Mouse (Mus musculus) heart, embryonic 11.5 days (tissue): ENCODE data around the gene Ccdc33. TPM values are rescaled to one million over a fixed set of nuclear protein-coding genes. Genes with fewer than 3 reads are reported as not detected.

Experiments
- ATAC-seq: fragments of 200-750 bp; cut with Nextera tagmentation; replicated peaks from 2 replicates; pipeline ENCODE4 v1.8.0; 2017; ENCODE audit warnings: moderate library complexity; ENCODE audit not compliant: insufficient number of reproducible peaks, low FRiP score, low TSS enrichment
- H3K27ac ChIP-seq: fragments of 300-500 bp; sonication (generic); 2 replicates; pipeline ENCODE4 v1.5.1; 2014; ENCODE audit warnings: mild to moderate bottlenecking, low read depth, low read length
- H3K27me3 ChIP-seq: fragments of 300-500 bp; sonication (generic); 2 replicates; pipeline ENCODE4 v1.6.1; 2014; ENCODE audit warnings: mild to moderate bottlenecking, low read length, mixed read lengths; ENCODE audit not compliant: control insufficient read depth, insufficient read depth
- H3K36me3 ChIP-seq: fragments of 300-500 bp; sonication (generic); 2 replicates; pipeline ENCODE4 v1.6.1; 2014; ENCODE audit warnings: mild to moderate bottlenecking, low read length, moderate library complexity, mixed read lengths; ENCODE audit not compliant: control insufficient read depth, insufficient read depth
- H3K4me1 ChIP-seq: fragments of 300-500 bp; sonication (generic); 2 replicates; pipeline ENCODE4 v1.6.1; 2014; ENCODE audit warnings: low read length; ENCODE audit not compliant: control insufficient read depth, insufficient read depth
- H3K4me2 ChIP-seq: fragments of 300-500 bp; sonication (generic); 2 replicates; pipeline ENCODE4 v1.6.1; 2014; ENCODE audit warnings: mild to moderate bottlenecking, moderate library complexity
- H3K4me3 ChIP-seq: fragments of 300-500 bp; sonication (generic); 2 replicates; pipeline ENCODE4 v1.5.1; 2014; ENCODE audit warnings: low read depth, low read length
- H3K9ac ChIP-seq: fragments of 300-500 bp; sonication (generic); 2 replicates; pipeline ENCODE4 v1.6.1; 2014; ENCODE audit warnings: mild to moderate bottlenecking, low read depth, low read length, moderate library complexity
- H3K9me3 ChIP-seq: fragments of 300-500 bp; sonication (generic); replicated peaks from 2 replicates; pipeline ENCODE4 v1.6.1; 2016; ENCODE audit warnings: low read length; ENCODE audit not compliant: control insufficient read depth
- WGBS: fragments of 180-500 bp; shearing (Covaris S2); extraction: QIAGEN DNeasy Blood & Tissue Kit; methylation state at CpG from one replicate; pipeline ENCODE4 v1.1.7; 2014; ENCODE audit not compliant: insufficient replicate concordance; 5-methylcytosine and 5-hydroxymethylcytosine counted together
- polyA plus RNA-seq: library from polyadenylated mRNA; unstranded; fragments of >200 nt; fragmentation: Nextera tagmentation; extraction: Ambion mirVana; gene quantifications from 2 replicates; pipeline ENCODE4 v1.2.1, GENCODE M21; 2014

The Ccdc33 gene
- polyA plus RNA-seq, 1 experiment from 2014 or later: not detected

GRCm38 (mm10) chr9:58125811-58126210, 7.2 kb upstream of the Ccdc33 start:
- Histone ChIP-seq H3K4me1 (peaks cover 25% of the 10 kb centered on the region), H3K27ac (no peak overlapping the region), H3K4me2 (no peak overlapping the region), H3K36me3 (no peaks in the 10 kb centered on the region), H3K4me3 (no peak overlapping the region), H3K27me3 (peaks cover 20% of the 10 kb centered on the region), H3K9ac (no peak overlapping the region), H3K9me3 (no peaks in the 10 kb centered on the region)
- 36% methylated on average over 4 of the region's 4 CpGs for WGBS
- no peak for ATAC-seq

DNA sequence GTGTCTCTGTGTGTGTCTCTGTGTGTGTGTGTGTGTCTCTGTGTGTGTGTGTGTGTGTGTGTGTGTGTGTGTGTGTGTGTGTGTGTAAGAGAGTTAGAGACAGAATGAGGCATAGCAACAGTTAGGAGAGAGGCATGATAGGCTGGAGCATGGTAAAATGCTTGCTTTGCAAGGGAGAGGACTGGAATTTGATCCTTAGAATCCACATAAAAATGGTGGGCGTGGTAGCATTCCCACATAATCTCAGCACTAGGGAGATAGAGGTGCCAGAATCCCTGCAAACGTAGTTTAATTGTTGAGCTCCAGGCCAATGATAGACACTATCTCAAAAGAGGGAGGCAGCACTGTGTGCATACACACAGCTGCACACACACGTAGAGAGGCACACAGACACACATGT, 6.5 kb upstream of the Ccdc33 start:
- H3K4me3 ChIP-seq: no peak overlapping the region
- H3K9ac ChIP-seq: no peak overlapping the region
- ATAC-seq: no peak
- 54% methylated on average over 3 of the region's 3 CpGs for WGBS
- no peak overlapping the region for H3K4me2 ChIP-seq
- H3K4me1 ChIP-seq: peaks cover 24% of the 10 kb centered on the region
- H3K9me3 ChIP-seq: no peaks in the 10 kb centered on the region
- no peak overlapping the region for H3K27ac ChIP-seq
- H3K27me3 ChIP-seq: peaks cover 17% of the 10 kb centered on the region
- no peaks in the 10 kb centered on the region for H3K36me3 ChIP-seq

DNA sequence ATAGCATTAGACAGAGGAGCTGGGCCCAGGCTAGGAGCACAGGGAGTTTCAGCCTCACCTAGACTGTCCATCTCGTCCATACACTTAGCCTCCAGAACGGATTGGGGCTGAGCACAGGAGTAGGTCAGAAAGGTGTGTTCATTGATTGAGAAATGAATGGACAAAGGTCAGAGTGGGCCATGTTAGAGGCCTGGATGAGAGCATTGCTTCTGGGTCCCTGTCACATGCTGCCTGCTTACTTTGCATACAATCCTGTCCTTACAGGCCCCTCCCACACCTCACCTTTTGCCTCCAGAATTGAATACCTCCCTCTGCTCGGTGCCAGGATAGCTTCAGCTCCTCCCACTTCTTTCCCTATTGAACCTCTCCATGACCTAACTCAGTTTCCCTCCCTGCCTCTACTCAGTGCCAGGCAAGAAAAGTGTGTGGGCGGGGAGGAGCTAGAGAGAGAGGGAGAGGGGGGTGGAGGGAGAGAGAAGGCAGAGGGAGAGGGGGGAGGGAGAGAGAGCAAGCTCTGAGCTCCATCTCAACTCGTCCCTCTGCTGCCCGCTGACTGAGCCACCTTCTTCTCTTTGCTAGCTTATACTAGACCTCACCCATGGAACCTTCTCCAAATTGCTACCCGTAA, 2.5 kb downstream of the Ccdc33 start:
- Histone ChIP-seq H3K27ac (no peak overlapping the region), H3K9ac (no peak overlapping the region), H3K9me3 (no peaks in the 10 kb centered on the region), H3K4me2 (no peak overlapping the region; the same call in 1 of the 2 replicates), H3K27me3 (peaks cover 33% of the 10 kb centered on the region), H3K4me3 (no peak overlapping the region), H3K4me1 (peaks cover 45% of the 10 kb centered on the region), H3K36me3 (no peaks in the 10 kb centered on the region)
- ATAC-seq: no peak
- 36% methylated on average over 7 of the region's 7 CpGs for WGBS

GRCm38 (mm10) chr9:58115297-58115925, 3.2 kb downstream of the Ccdc33 start:
- WGBS: 19% methylated on average over 7 of the region's 7 CpGs
- Histone ChIP-seq H3K4me1 (peaks cover 41% of the 10 kb centered on the region), H3K36me3 (no peaks in the 10 kb centered on the region), H3K27me3 (peaks cover 35% of the 10 kb centered on the region), H3K4me3 (no peak overlapping the region), H3K4me2 (no peak overlapping the region; the same call in 1 of the 2 replicates), H3K9me3 (no peaks in the 10 kb centered on the region), H3K9ac (no peak overlapping the region), H3K27ac (no peak overlapping the region)
- ATAC-seq: no peak

DNA sequence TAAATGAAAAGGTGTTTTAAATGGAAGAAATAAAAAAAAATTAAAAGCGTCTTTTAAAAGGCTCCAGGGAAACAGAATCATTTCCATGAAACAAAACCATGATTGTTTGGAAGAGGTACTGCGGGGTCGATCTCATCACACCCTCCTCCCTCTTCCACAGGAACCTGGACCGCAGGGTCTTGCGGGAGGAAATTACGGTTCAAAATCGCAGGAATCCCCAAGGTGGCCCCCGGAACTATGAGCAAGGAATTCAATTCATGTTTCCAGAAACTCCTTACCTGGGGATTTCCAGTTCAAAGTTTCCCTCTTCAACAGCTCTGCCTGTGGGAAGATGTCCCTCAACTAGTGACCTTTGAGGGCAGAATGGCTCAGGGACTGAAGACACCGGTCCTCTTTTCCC, 4.6 kb downstream of the Ccdc33 start:
- Histone ChIP-seq H3K27ac (no peak overlapping the region), H3K27me3 (peaks cover 35% of the 10 kb centered on the region), H3K4me1 (peaks cover 40% of the 10 kb centered on the region), H3K4me2 (no peak overlapping the region; the same call in 1 of the 2 replicates), H3K9me3 (no peaks in the 10 kb centered on the region), H3K36me3 (no peaks in the 10 kb centered on the region), H3K4me3 (peak overlapping the region; percentile 23; the same call in 1 of the 2 replicates), H3K9ac (no peak overlapping the region; the same call in 1 of the 2 replicates)
- no peak for ATAC-seq
- WGBS: 9% methylated on average over 9 of the region's 9 CpGs

DNA sequence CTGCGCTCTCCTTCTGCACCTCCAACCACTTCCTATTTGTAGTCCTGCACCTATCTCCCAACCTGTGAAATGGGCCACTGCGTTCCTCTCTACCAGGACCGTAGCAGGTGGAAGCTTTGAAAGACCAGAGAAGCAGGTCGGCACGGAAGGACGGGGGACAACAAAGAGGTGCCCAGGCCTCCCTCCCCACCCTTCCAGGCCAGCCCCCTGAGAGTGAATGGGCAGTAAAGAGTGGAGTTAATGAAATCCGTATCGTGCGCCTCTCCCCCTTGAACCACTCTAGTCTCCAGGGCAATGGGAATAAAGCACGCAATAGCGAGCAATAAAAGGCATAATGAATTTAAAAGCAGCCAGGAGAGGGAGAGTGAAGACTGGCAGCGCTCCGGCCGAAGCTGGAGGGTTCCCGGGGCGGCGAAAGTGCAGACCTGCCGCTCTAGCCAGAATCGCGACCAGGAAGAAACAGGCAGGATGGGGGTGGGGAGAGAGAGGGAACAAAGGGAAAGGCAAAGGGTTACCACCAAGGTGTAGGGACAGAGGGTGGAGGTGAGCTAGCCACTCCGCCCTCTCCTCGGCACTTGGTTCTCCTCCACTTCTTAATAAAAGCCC, 5.2 kb downstream of the Ccdc33 start:
- Histone ChIP-seq H3K4me1 (peaks cover 37% of the 10 kb centered on the region), H3K4me3 (peak overlapping the region; percentile 23), H3K4me2 (peak overlapping the region; percentile 60), H3K9ac (peak overlapping the region; percentile 34; the same call in 1 of the 2 replicates), H3K27ac (no peak overlapping the region), H3K36me3 (no peaks in the 10 kb centered on the region), H3K9me3 (no peaks in the 10 kb centered on the region), H3K27me3 (peaks cover 35% of the 10 kb centered on the region)
- 4% methylated on average over 22 of the region's 22 CpGs for WGBS
- no peak for ATAC-seq

- peaks cover 33% of the 10 kb centered on the region for H3K4me1 ChIP-seq
- no peak overlapping the region for H3K9ac ChIP-seq
- no peak overlapping the region for H3K27ac ChIP-seq
- no peaks in the 10 kb centered on the region for H3K36me3 ChIP-seq
- whole genome bisulfite sequencing: 1% methylated on average over 6 of the region's 6 CpGs
- H3K4me3 ChIP-seq: peak overlapping the region; percentile 23; the same call in 1 of the 2 replicates
- H3K27me3 ChIP-seq: peaks cover 31% of the 10 kb centered on the region
- peak overlapping the region; percentile 60 for H3K4me2 ChIP-seq
- H3K9me3 ChIP-seq: no peaks in the 10 kb centered on the region
- no peak for ATAC-seq
Observed at GRCm38 (mm10) chr9:58112866-58113278, 5.8 kb downstream of the Ccdc33 start.

GRCm38 (mm10) chr9:58112321-58112751, 6.3 kb downstream of the Ccdc33 start:
- peaks cover 33% of the 10 kb centered on the region for H3K4me1 ChIP-seq
- no peaks in the 10 kb centered on the region for H3K36me3 ChIP-seq
- no peak overlapping the region for H3K9ac ChIP-seq
- 20% methylated on average over 6 of the region's 6 CpGs for WGBS
- ATAC-seq: no peak
- H3K9me3 ChIP-seq: no peaks in the 10 kb centered on the region
- 0 out of 2 replicates have a peak overlapping the region, but pooled peaks have one; percentile 60 for H3K4me2 ChIP-seq
- no peak overlapping the region for H3K4me3 ChIP-seq
- no peak overlapping the region for H3K27ac ChIP-seq
- peaks cover 26% of the 10 kb centered on the region for H3K27me3 ChIP-seq
